Mouse (Mus musculus): Measurements from ENCODE around the gene Rgs7.

DNA sequence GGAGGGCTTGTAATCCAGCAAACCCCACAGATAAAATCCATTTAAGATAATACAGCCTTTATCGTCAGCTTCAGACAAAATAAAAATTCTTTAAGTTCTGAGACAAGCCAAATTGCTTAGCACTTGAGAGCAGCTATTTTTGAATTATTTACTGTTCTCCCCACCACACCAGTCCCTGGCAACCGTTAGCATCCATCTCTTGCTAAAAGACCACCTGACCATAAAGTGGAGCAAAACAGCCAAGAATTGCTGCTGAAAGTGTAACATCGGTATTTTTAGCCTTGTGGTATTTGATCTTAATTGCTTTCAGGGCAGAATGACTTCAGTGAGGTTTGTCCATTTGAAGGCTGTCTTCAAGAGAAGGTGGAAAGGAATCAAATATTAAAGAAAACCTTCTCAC lies 237.1 kb downstream of the Rgs7 start:
- TF ChIP-seq CTCF (IDR thresholded peaks at IDR 0.05; ENCODE audit: borderline replicate concordance, insufficient read depth, low read depth, low read length), result no peak
- no peak for TF ChIP-seq POLR2A (IDR thresholded peaks at IDR 0.05; ENCODE audit: borderline replicate concordance, insufficient read depth, low read length)

Data from cerebellum, adult 2 months (tissue).